Mouse (Mus musculus) stomach, embryonic 16.5 days (tissue): Measurements from ENCODE around the gene Lrrc23. TPM values are rescaled to one million over a fixed set of nuclear protein-coding genes. Genes with fewer than 3 reads are reported as not detected.

ENCODE experiments used
- ATAC-seq: fragments of 200-750 bp; cut with Nextera tagmentation; 2 replicates; pipeline ENCODE4 v1.8.0; 2017; ENCODE audit warnings: moderate number of reproducible peaks, moderate TSS enrichment; ENCODE audit not compliant: insufficient read depth, low FRiP score
- H3K27ac ChIP-seq: fragments of 300-500 bp; sonication (generic); 2 replicates; pipeline ENCODE4 v1.5.1; 2014; ENCODE audit warnings: low read length
- H3K27me3 ChIP-seq: fragments of 300-500 bp; sonication (generic); 2 replicates; pipeline ENCODE4 v1.6.1; 2014; ENCODE audit warnings: low read length, control low read depth, mixed read lengths; ENCODE audit not compliant: control insufficient read depth, insufficient read depth
- H3K36me3 ChIP-seq: fragments of 300-500 bp; sonication (generic); 2 replicates; pipeline ENCODE4 v1.6.1; 2014; ENCODE audit warnings: low read length; ENCODE audit not compliant: control insufficient read depth, insufficient read depth
- H3K4me1 ChIP-seq: fragments of 300-500 bp; sonication (generic); 2 replicates; pipeline ENCODE4 v1.6.1; 2014; ENCODE audit warnings: low read length, control low read depth, mixed read lengths; ENCODE audit not compliant: control insufficient read depth, insufficient read depth
- H3K4me2 ChIP-seq: fragments of 300-500 bp; sonication (generic); 2 replicates; pipeline ENCODE4 v1.6.1; 2014; ENCODE audit warnings: low read depth, low read length, mixed read lengths
- H3K4me3 ChIP-seq: fragments of 300-500 bp; sonication (generic); replicated peaks from 2 replicates; pipeline ENCODE4 v1.5.1; 2014; ENCODE audit warnings: mild to moderate bottlenecking, low read length
- H3K9ac ChIP-seq: fragments of 300-500 bp; sonication (generic); 2 replicates; pipeline ENCODE4 v1.6.1; 2014; ENCODE audit warnings: low read length
- H3K9me3 ChIP-seq: fragments of 300-500 bp; sonication (generic); replicated peaks from 2 replicates; pipeline ENCODE4 v1.6.1; 2016; ENCODE audit warnings: low read length, control low read depth; ENCODE audit not compliant: control insufficient read depth
- WGBS: fragments of 180-500 bp; shearing (Covaris S2); extraction: QIAGEN DNeasy Blood & Tissue Kit; methylation state at CpG from one replicate; pipeline ENCODE4 v1.1.7; 2014; 5-methylcytosine and 5-hydroxymethylcytosine counted together
- polyA plus RNA-seq: library from polyadenylated mRNA; unstranded; fragments of >200 nt; fragmentation: Nextera tagmentation; extraction: Ambion mirVana; gene quantifications from 2 replicates; pipeline ENCODE4 v1.2.1, GENCODE M21; 2015

Lrrc23 gene
- polyA plus RNA-seq, 1 experiment from 2014 or later = 0.53 TPM

- H3K27me3 ChIP-seq = no peaks in the 10 kb centered on the region
- no peak overlapping the region for H3K27ac ChIP-seq
- WGBS = 81% methylated on average over 7 of the region's 7 CpGs
- no peak overlapping the region for H3K4me2 ChIP-seq
- no peaks in the 10 kb centered on the region for H3K36me3 ChIP-seq
- no peak overlapping the region for H3K4me3 ChIP-seq
- no peak for ATAC-seq
- no peaks in the 10 kb centered on the region for H3K9me3 ChIP-seq
- no peak overlapping the region for H3K9ac ChIP-seq
- H3K4me1 ChIP-seq = no peaks in the 10 kb centered on the region
Measured at GRCm38 (mm10) chr6:124731038-124731437, 48.5 kb downstream of the Lrrc23 start.

DNA sequence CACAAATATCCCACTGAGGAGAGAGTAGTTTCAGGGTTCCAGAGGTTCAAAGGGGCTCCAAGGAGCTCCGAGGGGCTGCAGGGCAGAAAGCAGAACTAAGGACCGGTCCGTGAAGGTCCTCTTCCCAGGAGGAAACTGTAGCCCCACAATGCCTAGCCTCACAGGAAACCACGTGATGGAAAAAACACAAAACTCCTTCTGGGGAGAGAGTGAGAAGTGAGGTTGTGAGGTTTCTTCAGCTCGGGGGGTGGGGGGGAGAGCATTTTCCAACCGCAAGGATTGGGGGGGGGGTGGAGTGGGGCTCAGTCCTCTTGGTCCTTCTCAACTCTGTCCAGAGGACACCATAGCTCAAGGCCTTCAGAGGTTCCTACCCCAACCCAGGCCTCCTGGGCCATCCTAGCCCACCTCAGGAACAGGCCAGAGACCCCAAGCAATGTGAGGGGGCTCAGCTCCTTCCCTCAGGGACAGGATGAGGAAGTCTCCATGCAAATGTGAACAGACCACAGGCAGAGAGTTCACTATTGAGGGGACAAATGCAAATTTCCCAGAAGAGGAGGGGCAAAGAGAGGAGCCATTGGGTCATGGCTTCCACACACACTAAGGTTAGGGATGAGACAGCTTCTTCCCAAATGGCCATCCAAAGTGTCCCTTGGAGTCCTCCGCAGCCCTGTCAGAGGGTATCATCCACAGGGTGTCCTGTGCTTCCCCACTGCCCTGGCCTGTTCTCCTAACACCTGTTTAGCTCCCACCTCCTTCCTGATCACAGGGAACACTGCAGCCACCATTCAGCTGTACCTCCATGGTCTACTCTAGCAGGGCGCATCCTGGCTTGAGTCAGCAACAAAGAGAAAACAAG, 49.4 kb downstream of the Lrrc23 start:
- no peaks in the 10 kb centered on the region for H3K9me3 ChIP-seq
- H3K36me3 ChIP-seq = no peaks in the 10 kb centered on the region
- no peak overlapping the region for H3K4me2 ChIP-seq
- no peak overlapping the region for H3K4me3 ChIP-seq
- H3K27ac ChIP-seq = no peak overlapping the region
- no peak for ATAC-seq
- WGBS = 79% methylated on average over 8 of the region's 8 CpGs
- no peak overlapping the region for H3K9ac ChIP-seq
- no peaks in the 10 kb centered on the region for H3K27me3 ChIP-seq
- H3K4me1 ChIP-seq = no peaks in the 10 kb centered on the region

GRCm38 (mm10) chr6:124728621-124729020, 50.9 kb downstream of the Lrrc23 start:
- Histone ChIP-seq H3K9ac (no peak overlapping the region), H3K27me3 (no peaks in the 10 kb centered on the region), H3K4me2 (no peak overlapping the region), H3K4me1 (no peaks in the 10 kb centered on the region), H3K36me3 (no peaks in the 10 kb centered on the region), H3K27ac (no peak overlapping the region), H3K9me3 (no peaks in the 10 kb centered on the region), H3K4me3 (no peak overlapping the region)
- no peak for ATAC-seq
- WGBS = 78% methylated on average over 10 of the region's 10 CpGs

DNA sequence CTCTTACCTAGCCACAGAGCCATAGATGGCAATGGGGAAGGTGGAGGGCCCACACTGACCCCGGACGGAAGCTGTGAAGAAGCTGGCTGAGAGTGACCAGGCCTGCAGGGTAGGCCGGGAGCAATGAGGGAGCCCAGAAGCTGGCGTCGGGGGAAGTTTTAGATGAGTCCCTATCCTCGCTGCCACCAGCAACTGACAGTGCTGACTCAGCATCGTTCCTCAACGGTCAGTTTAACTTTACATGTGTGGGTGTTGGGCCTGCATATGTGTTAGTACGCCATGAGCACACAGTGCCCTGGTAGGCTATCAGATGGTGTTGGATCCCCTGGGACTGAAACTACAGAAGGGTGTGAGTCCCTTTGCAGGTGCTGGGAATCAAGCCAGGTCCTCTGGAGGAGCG, 55.1 kb downstream of the Lrrc23 start:
- H3K4me2 ChIP-seq = no peak overlapping the region
- ATAC-seq = no peak
- no peak overlapping the region for H3K9ac ChIP-seq
- WGBS = 81% methylated on average over 10 of the region's 10 CpGs
- H3K27ac ChIP-seq = no peak overlapping the region
- no peak overlapping the region for H3K4me3 ChIP-seq
- no peaks in the 10 kb centered on the region; the same call in 1 of the 2 replicates for H3K4me1 ChIP-seq
- H3K36me3 ChIP-seq = no peaks in the 10 kb centered on the region
- no peaks in the 10 kb centered on the region for H3K27me3 ChIP-seq
- no peaks in the 10 kb centered on the region for H3K9me3 ChIP-seq

- Histone ChIP-seq H3K27me3 (no peaks in the 10 kb centered on the region), H3K36me3 (no peaks in the 10 kb centered on the region), H3K4me1 (no peaks in the 10 kb centered on the region; the same call in 1 of the 2 replicates), H3K4me2 (no peak overlapping the region), H3K9ac (no peak overlapping the region), H3K27ac (no peak overlapping the region), H3K9me3 (no peaks in the 10 kb centered on the region), H3K4me3 (no peak overlapping the region)
- ATAC-seq = no peak
- WGBS = 68% methylated on average over 8 of the region's 8 CpGs
Measured at GRCm38 (mm10) chr6:124723541-124723940, 56.0 kb downstream of the Lrrc23 start.

DNA sequence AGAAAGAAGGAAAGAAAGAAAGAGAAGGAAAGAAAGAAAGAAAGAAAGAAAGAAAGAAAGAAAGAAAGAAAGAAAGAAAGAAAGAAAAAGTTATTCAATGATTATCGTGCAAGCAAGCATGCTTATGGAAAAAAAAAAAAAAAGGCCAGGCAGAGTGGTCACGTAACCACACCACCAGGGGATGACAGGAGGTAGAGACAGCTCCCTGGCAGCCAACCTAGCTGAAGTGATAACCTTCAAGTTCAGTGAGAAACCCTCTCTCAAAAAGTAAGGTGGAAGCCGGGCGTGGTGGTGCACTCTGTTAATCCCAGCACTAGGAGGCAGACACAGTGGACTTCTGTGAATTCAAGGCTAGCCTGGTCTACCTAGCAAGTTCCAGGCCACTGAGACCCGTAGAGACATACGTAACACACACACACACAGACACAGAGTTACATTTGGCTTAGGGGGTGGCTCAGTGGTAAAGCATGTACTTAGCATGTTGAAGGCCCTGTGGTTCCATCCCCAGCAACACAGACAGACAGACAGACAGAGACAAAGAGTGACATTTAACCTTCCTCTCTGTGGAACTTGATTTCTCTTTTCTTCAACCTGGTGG, 56.6 kb downstream of the Lrrc23 start:
- Histone ChIP-seq H3K4me2 (no peak overlapping the region), H3K9me3 (no peaks in the 10 kb centered on the region), H3K36me3 (no peaks in the 10 kb centered on the region), H3K4me3 (no peak overlapping the region), H3K4me1 (no peaks in the 10 kb centered on the region; the same call in 1 of the 2 replicates), H3K9ac (no peak overlapping the region), H3K27me3 (no peaks in the 10 kb centered on the region), H3K27ac (no peak overlapping the region)
- ATAC-seq = no peak
- 80% methylated on average over 6 of the region's 6 CpGs for WGBS

DNA sequence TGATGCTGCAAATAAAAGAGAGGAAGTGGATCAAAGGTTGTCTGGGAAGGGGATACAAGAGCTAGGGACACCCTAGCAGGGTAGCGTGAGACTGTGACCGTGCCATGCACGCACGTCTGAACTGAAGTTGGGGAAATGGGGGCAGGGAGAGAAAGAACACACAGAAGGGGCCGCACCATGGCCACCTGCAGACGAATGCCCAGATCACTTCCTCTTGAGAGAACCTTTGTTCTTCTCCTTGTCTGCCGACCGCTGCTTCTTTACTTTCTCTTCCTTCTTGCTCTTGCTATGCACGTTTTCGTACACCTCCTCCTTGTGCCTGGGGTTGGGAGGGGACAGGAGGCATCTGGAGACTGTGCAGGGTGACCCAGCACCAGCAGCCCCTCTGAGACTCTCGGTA, 58.6 kb downstream of the Lrrc23 start:
- H3K9me3 ChIP-seq = no peaks in the 10 kb centered on the region
- H3K4me1 ChIP-seq = peaks cover 6% of the 10 kb centered on the region
- WGBS = 63% methylated on average over 11 of the region's 11 CpGs
- peak overlapping the region; percentile 86 for H3K9ac ChIP-seq
- no peak for ATAC-seq
- peak overlapping the region; percentile 38 for H3K27ac ChIP-seq
- H3K27me3 ChIP-seq = no peaks in the 10 kb centered on the region
- H3K4me2 ChIP-seq = peak overlapping the region; percentile 62
- H3K4me3 ChIP-seq = 0 out of 2 replicates have a peak overlapping the region, but pooled peaks have one; percentile 1
- H3K36me3 ChIP-seq = peaks cover 2% of the 10 kb centered on the region; the same call in 1 of the 2 replicates

Other genes starting within 250 kb of the Lrrc23 start
- gene C1s1, start 237.4 kb downstream of the Lrrc23 start, polyA plus RNA-seq = 12.6 and 15.2 TPM in 2 replicates
- 0.11 TPM in 1 of 2 replicates, not detected in the other for gene C1rb, start 209.4 kb downstream of the Lrrc23 start, polyA plus RNA-seq
- gene C1s2, start 143.6 kb downstream of the Lrrc23 start, polyA plus RNA-seq = not detected in 2 replicates
- 84.1 and 86.8 TPM in 2 replicates for gene Lpcat3, start 116.7 kb downstream of the Lrrc23 start, polyA plus RNA-seq
- gene Emg1, start 67.5 kb downstream of the Lrrc23 start, polyA plus RNA-seq = 167 and 175 TPM in 2 replicates
- gene Phb2, start 67.4 kb downstream of the Lrrc23 start, polyA plus RNA-seq = 282 and 303 TPM in 2 replicates
- 19.6 and 20.1 TPM in 2 replicates for gene Ptpn6, start 41.0 kb downstream of the Lrrc23 start, polyA plus RNA-seq
- gene Grcc10, start 38.4 kb downstream of the Lrrc23 start, polyA plus RNA-seq = 352 and 357 TPM in 2 replicates
- not detected in 2 replicates for gene Gm45234, start 23.7 kb downstream of the Lrrc23 start, polyA plus RNA-seq
- 12.2 and 13.1 TPM in 2 replicates for gene Atn1, start 23.2 kb downstream of the Lrrc23 start, polyA plus RNA-seq
- gene Eno2, start 10.1 kb downstream of the Lrrc23 start, polyA plus RNA-seq = 9.3 and 9.8 TPM in 2 replicates
- gene Spsb2, start 28.9 kb upstream of the Lrrc23 start, polyA plus RNA-seq = 14.8 and 15.1 TPM in 2 replicates
- 938 and 959 TPM in 2 replicates for gene Tpi1, start 34.6 kb upstream of the Lrrc23 start, polyA plus RNA-seq
- 128 and 139 TPM in 2 replicates for gene Usp5, start 49.8 kb upstream of the Lrrc23 start, polyA plus RNA-seq
- 129 and 138 TPM in 2 replicates for gene Cdca3, start 49.8 kb upstream of the Lrrc23 start, polyA plus RNA-seq
- 0.66 and 1.5 TPM in 2 replicates for gene Gnb3, start 60.5 kb upstream of the Lrrc23 start, polyA plus RNA-seq
- 9.9 and 11.5 TPM in 2 replicates for gene P3h3, start 78.0 kb upstream of the Lrrc23 start, polyA plus RNA-seq
- 1.1 and 1.7 TPM in 2 replicates for gene Gpr162, start 84.3 kb upstream of the Lrrc23 start, polyA plus RNA-seq
- gene Cd4, start 108.5 kb upstream of the Lrrc23 start, polyA plus RNA-seq = 0.46 TPM in 2 replicates
- 1.2 and 1.3 TPM in 2 replicates for gene Lag3, start 132.0 kb upstream of the Lrrc23 start, polyA plus RNA-seq
- 177 and 180 TPM in 2 replicates for gene Ptms, start 140.4 kb upstream of the Lrrc23 start, polyA plus RNA-seq
- 283 and 299 TPM in 2 replicates for gene Mlf2, start 151.7 kb upstream of the Lrrc23 start, polyA plus RNA-seq
- 140 and 156 TPM in 2 replicates for gene Cops7a, start 185.8 kb upstream of the Lrrc23 start, polyA plus RNA-seq
- gene Pianp, start 217.0 kb upstream of the Lrrc23 start, polyA plus RNA-seq = 4.0 and 4.2 TPM in 2 replicates
- 9.3 and 12.8 TPM in 2 replicates for gene Zfp384, start 229.4 kb upstream of the Lrrc23 start, polyA plus RNA-seq